Mouse (Mus musculus) liver, embryonic 13.5 days (tissue): ENCODE measurements at regions not wholly inside any gene's neighbourhood (a gene's known extent, or its start where the extent isn't known, plus 50 kb on each side); places are given as distances from the start of the nearest gene placed in this dataset.
A peak's percentile ranks its signal among the peaks of the same experiment; 100 is the strongest.

Source experiments
- ATAC-seq: fragments of 200-750 bp; cut with Nextera tagmentation; 2 replicates; pipeline ENCODE4 v1.8.0; 2017; ENCODE audit warnings: low read depth, mild to moderate bottlenecking, moderate number of reproducible peaks, moderate library complexity
- DNase-seq: peaks from one replicate; pipeline ENCODE4 v3.0.0; 2022
- H3K27ac ChIP-seq: fragments of 300-500 bp; sonication (generic); 2 replicates; pipeline ENCODE4 v1.5.1; 2015; ENCODE audit warnings: moderate library complexity, mild to moderate bottlenecking, inconsistent platforms
- H3K27me3 ChIP-seq: fragments of 300-500 bp; sonication (generic); 2 replicates; pipeline ENCODE4 v1.6.1; 2015; ENCODE audit warnings: mild to moderate bottlenecking, inconsistent platforms
- H3K36me3 ChIP-seq: fragments of 300-500 bp; sonication (generic); 2 replicates; pipeline ENCODE4 v1.6.1; 2015; ENCODE audit warnings: mild to moderate bottlenecking, inconsistent platforms
- H3K4me1 ChIP-seq: fragments of 300-500 bp; sonication (generic); replicated peaks from 2 replicates; pipeline ENCODE4 v1.6.1; 2015; ENCODE audit warnings: inconsistent platforms
- H3K4me2 ChIP-seq: fragments of 300-500 bp; sonication (generic); 2 replicates; pipeline ENCODE4 v1.6.1; 2015; ENCODE audit warnings: inconsistent platforms, mild to moderate bottlenecking, moderate library complexity
- H3K4me3 ChIP-seq: fragments of 300-500 bp; sonication (generic); replicated peaks from 2 replicates; pipeline ENCODE4 v1.5.1; 2015; ENCODE audit warnings: mild to moderate bottlenecking, inconsistent platforms
- H3K9ac ChIP-seq: fragments of 300-500 bp; sonication (generic); 2 replicates; pipeline ENCODE4 v1.6.1; 2015; ENCODE audit warnings: mild to moderate bottlenecking, inconsistent platforms
- H3K9me3 ChIP-seq: fragments of 300-500 bp; sonication (generic); replicated peaks from 2 replicates; pipeline ENCODE4 v1.6.1; 2016; ENCODE audit warnings: inconsistent platforms
- WGBS: fragments of 180-500 bp; shearing (Covaris S2); methylation state at CpG from one replicate; pipeline ENCODE4 v1.1.7; 2015; ENCODE audit not compliant: insufficient replicate concordance; 5-methylcytosine and 5-hydroxymethylcytosine counted together

DNA sequence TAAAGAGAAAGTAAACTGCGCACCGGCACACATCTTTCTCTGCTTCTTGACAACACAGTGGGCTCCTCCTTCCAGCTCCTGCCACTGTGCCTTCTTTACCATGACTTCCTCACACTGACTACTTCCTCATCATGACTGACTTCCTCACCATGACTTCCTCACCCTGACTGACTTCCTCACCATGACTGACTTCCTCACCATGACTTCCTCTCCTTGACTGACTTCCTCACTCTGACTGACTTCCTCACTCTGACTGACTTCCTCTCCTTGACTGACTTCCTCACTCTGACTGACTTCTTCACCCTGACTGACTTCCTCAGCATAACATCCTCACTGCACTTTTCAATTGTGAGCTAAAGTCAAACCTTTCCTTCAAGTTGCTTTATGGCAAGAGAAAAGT, 489.8 kb downstream of the Gbe1 start:
- WGBS, result 78% methylated on average over 2 of the region's 2 CpGs
- Histone ChIP-seq H3K27ac (no peak overlapping the region), H3K4me2 (no peak overlapping the region), H3K4me1 (no peaks in the 10 kb centered on the region), H3K27me3 (no peaks in the 10 kb centered on the region), H3K36me3 (no peaks in the 10 kb centered on the region), H3K9me3 (no peaks in the 10 kb centered on the region), H3K4me3 (no peak overlapping the region), H3K9ac (no peak overlapping the region)
- DNase-seq, result no peak
- peak; percentile 26; the same call in 1 of the 2 replicates for ATAC-seq

DNA sequence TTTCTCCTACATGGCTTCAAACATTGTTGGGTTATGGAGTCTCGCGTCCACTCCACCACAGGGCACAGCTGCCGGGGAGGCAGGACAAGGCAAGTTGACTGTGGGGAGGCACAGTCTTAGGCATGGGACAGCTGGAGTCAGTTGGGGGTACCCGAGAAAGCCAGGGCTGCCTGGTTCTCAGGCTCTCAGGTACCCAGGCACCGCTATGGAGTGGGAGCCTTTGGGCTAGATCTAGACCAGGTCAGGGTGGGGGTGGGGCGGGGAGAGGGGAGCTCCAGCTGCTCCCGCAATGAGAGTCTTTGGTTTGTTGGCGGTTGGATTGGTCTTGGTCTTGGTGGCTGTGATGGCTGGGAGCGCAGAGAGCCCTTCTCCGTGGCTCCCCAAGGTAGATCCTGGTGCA, 512.2 kb downstream of the Gbe1 start:
- DNase-seq (no peak), ATAC-seq (no peak)
- H3K4me3 ChIP-seq, result no peak overlapping the region
- H3K4me2 ChIP-seq, result no peak overlapping the region
- 76% methylated on average over 10 of the region's 10 CpGs for WGBS
- H3K4me1 ChIP-seq, result no peaks in the 10 kb centered on the region
- no peaks in the 10 kb centered on the region for H3K9me3 ChIP-seq
- no peak overlapping the region for H3K27ac ChIP-seq
- no peaks in the 10 kb centered on the region for H3K27me3 ChIP-seq
- no peaks in the 10 kb centered on the region for H3K36me3 ChIP-seq
- no peak overlapping the region for H3K9ac ChIP-seq

DNA sequence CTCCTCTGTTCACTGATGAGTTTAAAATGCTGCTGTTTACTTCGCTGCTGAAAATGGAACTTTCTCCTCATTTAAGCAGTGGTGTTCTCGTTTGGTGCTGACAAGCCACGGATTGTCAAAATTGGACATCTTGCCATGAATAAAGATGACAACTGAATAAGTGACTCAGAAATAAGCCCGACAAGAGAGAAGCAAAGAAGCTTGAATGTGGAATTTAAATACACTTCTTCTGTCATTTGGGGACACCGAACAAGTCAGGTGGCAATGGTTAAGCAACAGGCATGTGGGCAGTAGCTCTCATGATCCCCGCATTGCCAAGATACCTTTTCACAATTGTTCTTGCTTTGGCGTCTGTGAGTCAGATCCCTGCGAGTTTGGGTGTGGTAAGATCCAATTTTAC, 521.3 kb downstream of the Gbe1 start:
- DNase-seq (no peak), ATAC-seq (no peak)
- H3K27me3 ChIP-seq, result no peaks in the 10 kb centered on the region
- 63% methylated on average over 8 of the region's 8 CpGs for WGBS
- H3K4me1 ChIP-seq, result no peaks in the 10 kb centered on the region
- H3K27ac ChIP-seq, result no peak overlapping the region
- no peak overlapping the region for H3K9ac ChIP-seq
- no peaks in the 10 kb centered on the region for H3K9me3 ChIP-seq
- H3K36me3 ChIP-seq, result no peaks in the 10 kb centered on the region
- no peak overlapping the region for H3K4me2 ChIP-seq
- H3K4me3 ChIP-seq, result no peak overlapping the region

DNA sequence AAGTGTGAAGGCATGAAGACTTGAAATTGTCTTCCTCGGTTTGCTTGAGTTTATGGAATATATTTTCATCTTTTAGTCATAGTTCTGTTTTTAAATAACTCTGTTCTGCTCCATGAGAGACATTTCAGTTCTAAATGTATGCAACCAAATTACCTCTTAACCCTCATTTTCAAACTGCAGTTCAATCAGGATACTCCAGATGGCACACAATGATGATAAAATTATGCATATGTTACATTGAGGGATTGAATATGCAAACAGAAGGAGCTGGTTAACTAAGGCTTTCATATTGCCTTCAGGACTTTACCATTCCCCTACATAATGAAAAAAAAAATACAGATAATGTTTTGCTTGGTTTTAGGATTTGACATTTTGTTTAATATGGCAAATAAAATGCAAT, 524.4 kb downstream of the Gbe1 start:
- no peaks in the 10 kb centered on the region for H3K27me3 ChIP-seq
- no peak overlapping the region for H3K4me3 ChIP-seq
- no peaks in the 10 kb centered on the region for H3K36me3 ChIP-seq
- ATAC-seq (no peak), DNase-seq (no peak)
- no peak overlapping the region for H3K27ac ChIP-seq
- H3K4me2 ChIP-seq, result no peak overlapping the region
- WGBS, result 60% methylated on average over 1 of the region's 1 CpGs
- H3K9ac ChIP-seq, result no peak overlapping the region
- H3K9me3 ChIP-seq, result no peaks in the 10 kb centered on the region
- no peaks in the 10 kb centered on the region for H3K4me1 ChIP-seq

DNA sequence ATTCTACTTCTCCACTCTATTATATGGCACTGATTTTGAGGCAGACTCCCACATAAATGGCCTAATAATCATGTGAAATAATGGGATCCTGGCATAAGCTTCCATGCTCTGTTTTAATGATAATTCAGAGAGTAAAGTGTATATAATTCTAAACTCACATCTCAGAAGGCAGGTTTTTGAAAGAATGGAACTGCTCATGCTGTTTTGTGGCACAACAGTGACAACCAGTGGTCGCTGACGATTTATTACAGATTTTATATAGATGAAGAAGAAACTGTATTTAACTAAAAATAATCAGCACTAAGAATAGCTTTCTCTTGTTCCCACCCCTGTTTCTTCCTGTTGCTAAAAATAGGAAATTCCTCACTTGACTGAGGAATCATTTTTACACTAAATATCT, 554.5 kb downstream of the Gbe1 start:
- Histone ChIP-seq H3K27me3 (no peaks in the 10 kb centered on the region), H3K4me3 (no peak overlapping the region), H3K4me1 (no peaks in the 10 kb centered on the region), H3K36me3 (no peaks in the 10 kb centered on the region), H3K4me2 (no peak overlapping the region), H3K9ac (no peak overlapping the region), H3K9me3 (no peaks in the 10 kb centered on the region), H3K27ac (no peak overlapping the region)
- DNase-seq (no peak), ATAC-seq (no peak)
- 53% methylated on average over 2 of the region's 2 CpGs for WGBS

DNA sequence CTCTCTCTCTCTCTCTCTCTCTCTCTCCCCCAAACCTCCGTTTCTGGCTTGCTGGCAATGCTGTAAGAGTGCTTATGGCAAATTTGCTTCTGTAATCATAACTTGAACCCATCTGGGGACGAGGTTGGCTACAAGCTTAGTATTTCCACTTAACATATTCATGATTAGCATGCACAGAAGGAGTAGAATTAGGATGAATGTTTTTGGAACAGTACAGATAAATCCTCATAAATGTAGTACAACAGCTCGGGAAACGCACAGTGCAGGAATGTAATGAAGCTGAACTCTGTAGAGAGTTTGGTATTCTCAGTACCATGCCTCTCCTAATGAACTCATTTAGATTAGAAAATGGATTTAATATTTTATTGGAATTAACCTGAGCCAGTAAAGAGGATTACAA, 555.5 kb downstream of the Gbe1 start:
- ATAC-seq (no peak), DNase-seq (no peak)
- Histone ChIP-seq H3K4me2 (no peak overlapping the region), H3K9me3 (no peaks in the 10 kb centered on the region), H3K36me3 (no peaks in the 10 kb centered on the region), H3K27ac (no peak overlapping the region), H3K4me1 (no peaks in the 10 kb centered on the region), H3K27me3 (no peaks in the 10 kb centered on the region), H3K9ac (no peak overlapping the region), H3K4me3 (no peak overlapping the region)
- WGBS, result 55% methylated on average over 4 of the region's 4 CpGs

DNA sequence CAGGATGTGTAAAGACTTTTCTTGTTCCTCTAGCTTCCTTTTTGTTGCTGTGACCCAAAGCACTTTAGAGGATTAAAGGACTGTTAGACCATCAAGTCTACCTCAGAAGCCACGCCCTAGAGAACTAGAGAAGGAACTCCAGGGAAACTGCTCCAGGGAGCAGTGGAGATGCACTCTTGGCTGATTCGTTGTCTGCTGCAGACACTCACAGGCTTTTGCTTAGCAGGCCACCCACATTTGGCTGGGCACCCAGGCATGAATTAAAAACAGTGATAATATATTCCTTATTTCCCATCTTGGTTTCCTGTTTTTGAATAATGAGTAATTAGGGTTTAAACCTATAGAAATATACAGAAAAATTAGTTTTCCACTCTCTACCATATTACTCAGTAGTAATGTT, 560.3 kb downstream of the Gbe1 start:
- no peak for DNase-seq
- Histone ChIP-seq H3K4me3 (no peak overlapping the region), H3K4me2 (no peak overlapping the region), H3K27me3 (no peaks in the 10 kb centered on the region), H3K36me3 (no peaks in the 10 kb centered on the region), H3K9me3 (no peaks in the 10 kb centered on the region), H3K4me1 (no peaks in the 10 kb centered on the region), H3K9ac (no peak overlapping the region), H3K27ac (no peak overlapping the region)
- 42% methylated on average over 2 of the region's 2 CpGs for WGBS
- ATAC-seq, result no peak

DNA sequence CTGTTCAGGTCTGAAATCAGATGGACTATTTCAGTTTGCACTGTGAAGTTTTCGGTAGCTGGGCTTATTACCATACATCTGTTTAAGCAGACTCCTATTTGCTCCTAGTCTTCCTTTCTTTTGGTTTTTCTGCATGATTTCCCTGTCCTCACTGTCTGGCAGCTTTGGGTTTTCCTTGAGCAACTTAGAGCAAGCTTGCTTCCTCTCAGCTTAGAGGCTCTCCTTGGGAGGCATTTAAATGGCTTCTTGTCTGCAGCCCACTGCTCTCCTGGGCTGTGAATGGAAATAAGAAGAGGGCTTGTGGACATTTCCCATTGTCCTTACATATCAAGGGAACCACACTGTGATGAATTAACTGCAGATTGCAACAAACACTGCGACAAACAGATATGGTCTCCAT, 566.9 kb downstream of the Gbe1 start:
- no peaks in the 10 kb centered on the region for H3K9me3 ChIP-seq
- H3K27me3 ChIP-seq, result no peaks in the 10 kb centered on the region
- H3K4me3 ChIP-seq, result no peak overlapping the region
- H3K27ac ChIP-seq, result no peak overlapping the region
- no peak overlapping the region for H3K9ac ChIP-seq
- DNase-seq (no peak), ATAC-seq (no peak)
- H3K4me1 ChIP-seq, result no peaks in the 10 kb centered on the region
- no peaks in the 10 kb centered on the region for H3K36me3 ChIP-seq
- H3K4me2 ChIP-seq, result no peak overlapping the region
- WGBS, result 42% methylated on average over 2 of the region's 2 CpGs

DNA sequence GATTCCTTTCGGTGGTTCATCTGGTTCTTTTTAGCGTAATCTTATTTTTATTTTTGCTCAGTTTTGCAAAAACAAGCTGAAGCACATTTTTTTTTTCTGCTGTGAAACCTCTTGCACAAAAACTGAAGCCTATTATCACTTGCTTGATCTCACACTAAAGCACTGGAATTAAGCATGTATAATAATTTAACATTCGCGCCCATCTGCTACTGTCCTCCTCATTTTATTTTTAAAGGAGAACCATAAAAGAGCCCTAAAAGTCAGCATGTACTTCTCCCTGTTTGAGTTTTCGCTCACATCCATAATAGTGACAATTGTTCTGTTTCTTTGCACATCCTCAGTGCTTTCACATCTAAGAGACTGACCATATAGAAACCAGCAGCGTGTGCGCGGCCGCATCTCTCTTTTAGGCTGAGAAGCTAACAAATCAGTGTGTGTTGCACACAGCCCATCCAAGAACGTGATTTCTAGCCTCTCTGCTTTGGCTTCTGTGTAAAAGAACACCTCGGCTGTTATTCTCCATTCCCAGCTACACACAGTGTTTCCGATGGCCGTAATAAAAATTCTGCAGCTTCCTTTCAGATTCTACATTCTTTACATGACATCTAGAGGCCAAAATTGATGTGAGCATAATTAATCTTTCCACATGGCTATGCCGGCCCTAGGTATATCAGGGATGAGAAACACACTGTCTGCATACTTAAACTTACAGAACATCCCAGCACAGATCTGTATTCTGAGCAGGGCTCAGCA, 567.5 kb downstream of the Gbe1 start:
- H3K9ac ChIP-seq, result no peak overlapping the region
- no peak overlapping the region for H3K4me2 ChIP-seq
- H3K4me3 ChIP-seq, result no peak overlapping the region
- no peaks in the 10 kb centered on the region for H3K36me3 ChIP-seq
- H3K27ac ChIP-seq, result no peak overlapping the region
- H3K9me3 ChIP-seq, result no peaks in the 10 kb centered on the region
- H3K27me3 ChIP-seq, result no peaks in the 10 kb centered on the region
- DNase-seq (no peak), ATAC-seq (no peak)
- H3K4me1 ChIP-seq, result no peaks in the 10 kb centered on the region
- 68% methylated on average over 14 of the region's 14 CpGs for WGBS

DNA sequence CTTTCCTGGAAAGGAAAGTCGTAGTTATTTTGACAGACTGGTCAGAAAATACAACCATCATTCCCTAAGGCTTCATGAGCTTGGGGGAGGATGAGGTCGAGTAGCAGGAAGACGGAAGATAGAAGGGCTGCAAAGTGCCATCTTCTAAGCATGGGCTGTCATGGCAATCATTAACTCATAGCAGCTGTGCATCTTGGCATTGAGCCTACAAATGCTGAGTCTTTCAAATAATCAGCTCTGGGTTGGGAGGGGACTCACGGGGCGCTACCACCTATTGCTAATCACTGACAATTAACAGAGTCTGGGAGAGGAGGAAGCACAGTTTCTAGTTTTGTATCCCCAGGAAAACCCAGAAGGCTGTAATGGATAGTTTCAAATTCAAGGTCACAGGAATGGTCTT, 586.3 kb downstream of the Gbe1 start:
- WGBS, result 71% methylated on average over 5 of the region's 5 CpGs

DNA sequence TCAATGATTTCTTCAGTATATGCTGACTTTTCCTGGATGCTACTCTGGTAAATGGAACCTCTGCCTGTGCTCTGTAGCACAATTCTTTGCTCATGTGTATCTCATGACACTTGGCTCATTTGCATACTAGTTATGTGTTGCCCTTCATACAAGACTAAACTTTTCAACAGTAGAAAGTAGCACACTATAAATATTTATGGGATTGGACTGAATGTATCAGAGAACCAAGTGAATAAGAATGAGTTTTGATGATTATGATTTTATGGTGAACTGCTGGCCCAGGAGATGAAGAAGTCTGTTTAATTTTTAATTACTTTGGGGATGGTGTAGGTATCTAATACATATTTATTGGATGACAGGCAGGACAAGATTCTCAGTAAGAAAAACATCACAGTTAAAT, 606.3 kb downstream of the Gbe1 start:
- ATAC-seq, result no peak
- Histone ChIP-seq H3K9ac (no peak overlapping the region), H3K4me2 (no peak overlapping the region)

More for the DNA sequence above, 586.3 kb downstream of the Gbe1 start:
- no peak for ATAC-seq
- Histone ChIP-seq H3K36me3 (no peaks in the 10 kb centered on the region), H3K4me1 (no peaks in the 10 kb centered on the region), H3K27me3 (no peaks in the 10 kb centered on the region), H3K27ac (no peak overlapping the region), H3K9me3 (no peaks in the 10 kb centered on the region), H3K4me2 (no peak overlapping the region), H3K9ac (no peak overlapping the region), H3K4me3 (no peak overlapping the region)
- DNase-seq, result no peak

DNA sequence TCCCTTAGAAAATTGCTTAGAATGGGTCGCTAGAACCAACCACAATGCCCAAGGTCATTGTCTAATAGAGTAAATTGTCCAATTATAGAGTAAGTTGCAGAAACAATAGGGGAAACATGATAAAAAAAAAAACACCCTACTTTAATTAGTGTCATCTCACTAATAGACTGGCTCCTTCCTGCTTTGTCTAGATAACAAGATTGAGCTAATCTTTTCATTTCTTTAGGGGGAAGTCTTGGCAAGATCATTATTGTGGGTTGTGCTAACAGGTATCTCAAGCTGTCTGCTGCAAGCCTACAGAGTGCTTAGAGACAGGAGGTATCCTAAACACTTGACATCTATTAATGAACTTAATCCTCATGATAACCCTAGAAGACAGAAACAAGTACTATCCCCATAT, 615.9 kb downstream of the Gbe1 start:
- Histone ChIP-seq H3K4me1 (no peaks in the 10 kb centered on the region), H3K9me3 (no peaks in the 10 kb centered on the region), H3K27me3 (no peaks in the 10 kb centered on the region), H3K4me2 (no peak overlapping the region), H3K4me3 (no peak overlapping the region), H3K9ac (no peak overlapping the region), H3K27ac (no peak overlapping the region), H3K36me3 (no peaks in the 10 kb centered on the region)
- ATAC-seq, result no peak
- no peak for DNase-seq
- 29% methylated on average over 1 of the region's 1 CpGs for WGBS

More for the DNA sequence above, 606.3 kb downstream of the Gbe1 start:
- no peak for DNase-seq
- H3K27me3 ChIP-seq, result no peaks in the 10 kb centered on the region
- no peaks in the 10 kb centered on the region for H3K4me1 ChIP-seq
- H3K27ac ChIP-seq, result no peak overlapping the region
- no peaks in the 10 kb centered on the region for H3K9me3 ChIP-seq
- no peak overlapping the region for H3K4me3 ChIP-seq
- no peaks in the 10 kb centered on the region for H3K36me3 ChIP-seq
